Mouse (Mus musculus) bone marrow macrophage, adult 2 months (primary cell): Measurements from ENCODE around the gene Rrbp1. TPM values are rescaled to one million over a fixed set of nuclear protein-coding genes. Genes with fewer than 3 reads are reported as not detected.

Source experiments
- H3K27ac ChIP-seq: 2 replicates; pipeline ENCODE4 v1.5.1; 2012; ENCODE audit warnings: low read depth, low read length; ENCODE audit not compliant: insufficient read depth
- H3K4me1 ChIP-seq: 2 replicates; pipeline ENCODE4 v1.6.1; 2012; ENCODE audit warnings: low read length; ENCODE audit not compliant: control insufficient read depth, insufficient read depth
- H3K4me3 ChIP-seq: 2 replicates; pipeline ENCODE4 v1.5.1; 2012; ENCODE audit warnings: mild to moderate bottlenecking, low read length, moderate library complexity; ENCODE audit not compliant: insufficient read depth
- CTCF ChIP-seq: IDR thresholded peaks from 2 replicates; pipeline ENCODE4 v1.5.1; 2012; ENCODE audit warnings: low read depth, mild to moderate bottlenecking, low read length, moderate library complexity
- POLR2A ChIP-seq: IDR thresholded peaks from 2 replicates; pipeline ENCODE4 v1.6.1; 2012; ENCODE audit warnings: mild to moderate bottlenecking, low read depth, low read length, borderline replicate concordance
- polyA plus RNA-seq: library from polyadenylated mRNA; stranded (reverse); fragments of >200 nt; gene quantifications from 2 replicates; pipeline ENCODE4 v1.2.4, GENCODE M21; 2012; ENCODE audit not compliant: missing spikeins, insufficient read depth, insufficient read length

The Rrbp1 gene
- polyA plus RNA-seq, 1 experiment: 282 TPM

- Histone ChIP-seq H3K27ac (no peak overlapping the region), H3K4me3 (no peak overlapping the region), H3K4me1 (peaks cover 7% of the 10 kb centered on the region; the same call in 1 of the 2 replicates)
- TF ChIP-seq CTCF (no peak), POLR2A (no peak)
Measured at GRCm38 (mm10) chr2:143963318-143963717, 47.7 kb downstream of the Rrbp1 start.

GRCm38 (mm10) chr2:143962192-143962591 is 48.9 kb downstream of the Rrbp1 start:
- no peak overlapping the region for H3K27ac ChIP-seq
- no peak overlapping the region for H3K4me3 ChIP-seq
- H3K4me1 ChIP-seq: peaks cover 7% of the 10 kb centered on the region; the same call in 1 of the 2 replicates
- no peak for TF ChIP-seq CTCF
- TF ChIP-seq POLR2A: no peak

DNA sequence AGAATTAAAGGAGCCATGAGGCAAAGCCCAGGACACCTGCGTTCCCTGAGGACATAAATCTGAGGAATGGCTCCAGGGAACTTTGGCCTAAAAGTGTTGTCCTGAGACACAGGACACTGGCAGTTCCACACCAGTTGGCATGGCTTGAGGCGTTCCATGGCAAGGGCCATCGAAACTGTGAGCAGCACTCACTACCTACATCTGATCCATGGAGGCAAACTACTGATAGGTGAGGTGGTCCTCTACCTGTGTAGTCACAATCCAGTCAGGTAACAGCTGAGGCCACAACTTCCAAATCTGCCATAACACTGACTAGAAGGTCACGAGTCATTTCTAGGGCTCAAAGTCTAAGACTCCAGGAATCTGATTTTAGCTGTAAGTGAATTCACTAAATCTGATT is 55.3 kb downstream of the Rrbp1 start:
- Histone ChIP-seq H3K27ac (no peak overlapping the region), H3K4me1 (no peaks in the 10 kb centered on the region), H3K4me3 (no peak overlapping the region)
- TF ChIP-seq POLR2A: no peak
- TF ChIP-seq CTCF: no peak

DNA sequence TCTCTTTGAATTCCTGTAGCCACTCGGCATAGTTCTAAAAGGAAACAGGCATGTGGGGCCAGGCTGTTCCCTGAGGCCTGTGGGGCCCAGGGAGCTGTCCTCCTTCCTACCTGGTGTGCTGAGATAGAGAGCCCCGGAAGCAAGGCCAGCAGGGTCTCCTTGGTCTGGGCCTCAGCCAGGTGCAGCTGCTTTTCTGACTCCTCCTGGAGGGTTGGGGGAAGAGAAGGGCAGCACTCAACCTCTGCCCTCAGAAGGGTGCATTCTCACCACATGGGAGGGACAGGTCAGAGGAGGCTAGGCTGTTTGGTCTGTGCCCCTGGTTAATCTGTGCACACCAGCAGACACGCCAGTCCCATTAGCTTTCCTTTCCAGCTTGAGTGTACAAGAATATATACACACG is 56.1 kb downstream of the Rrbp1 start:
- Histone ChIP-seq H3K4me1 (no peaks in the 10 kb centered on the region), H3K4me3 (no peak overlapping the region), H3K27ac (no peak overlapping the region)
- TF ChIP-seq CTCF: no peak
- TF ChIP-seq POLR2A: no peak

- TF ChIP-seq CTCF (no peak), POLR2A (no peak)
- no peaks in the 10 kb centered on the region for H3K4me1 ChIP-seq
- H3K27ac ChIP-seq: no peak overlapping the region
- no peak overlapping the region for H3K4me3 ChIP-seq
Measured at GRCm38 (mm10) chr2:143953944-143954343, 57.1 kb downstream of the Rrbp1 start.

GRCm38 (mm10) chr2:143951546-143952315 is 59.3 kb downstream of the Rrbp1 start:
- no peak overlapping the region for H3K27ac ChIP-seq
- TF ChIP-seq POLR2A (no peak), CTCF (no peak)
- H3K4me3 ChIP-seq: no peak overlapping the region
- 0 out of 2 replicates have a peak, but pooled peaks cover 3% of the 10 kb centered on the region for H3K4me1 ChIP-seq

GRCm38 (mm10) chr2:143951028-143951420 is 60.0 kb downstream of the Rrbp1 start:
- TF ChIP-seq CTCF (no peak), POLR2A (no peak)
- H3K27ac ChIP-seq: no peak overlapping the region
- H3K4me1 ChIP-seq: 0 out of 2 replicates have a peak, but pooled peaks cover 3% of the 10 kb centered on the region
- H3K4me3 ChIP-seq: no peak overlapping the region

DNA sequence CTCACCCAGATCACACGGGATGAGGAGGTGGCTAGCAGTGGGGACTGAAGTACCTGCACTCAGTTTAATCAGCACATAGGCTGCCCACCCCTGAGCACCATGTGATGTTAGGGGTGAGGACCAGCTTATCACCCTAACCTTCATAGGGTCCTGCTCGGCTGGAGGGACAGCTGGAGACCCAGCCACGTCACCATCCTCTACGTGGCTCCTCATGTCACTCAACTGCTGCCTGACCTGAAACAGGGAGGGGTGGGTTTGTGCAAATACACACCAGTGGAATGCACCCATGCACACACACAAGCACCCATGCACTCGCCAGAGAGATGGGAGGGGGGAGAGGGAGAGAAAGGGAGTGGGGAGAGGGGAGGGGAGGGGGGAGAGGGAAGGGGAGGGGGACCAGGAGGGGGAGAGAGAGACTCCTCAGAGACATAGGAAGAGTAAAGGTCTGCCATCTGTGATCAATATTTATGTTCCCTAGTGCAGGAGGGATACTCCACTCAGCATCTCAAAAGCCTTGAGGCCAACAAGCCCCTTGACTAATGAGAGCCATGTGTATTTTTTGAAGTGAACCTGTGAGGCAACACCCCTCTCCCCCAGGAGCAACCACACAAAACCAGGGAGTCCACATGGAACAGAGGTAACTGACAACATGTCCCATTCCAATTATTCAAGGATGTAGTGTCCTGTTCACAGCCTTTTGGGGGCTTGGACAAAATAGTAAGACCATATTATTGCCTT is 60.6 kb downstream of the Rrbp1 start:
- Histone ChIP-seq H3K4me1 (0 out of 2 replicates have a peak, but pooled peaks cover 3% of the 10 kb centered on the region), H3K4me3 (no peak overlapping the region), H3K27ac (no peak overlapping the region)
- TF ChIP-seq CTCF (no peak), POLR2A (no peak)

- Histone ChIP-seq H3K4me3 (no peak overlapping the region), H3K27ac (no peak overlapping the region), H3K4me1 (0 out of 2 replicates have a peak, but pooled peaks cover 3% of the 10 kb centered on the region)
- TF ChIP-seq POLR2A (no peak), CTCF (no peak)
Measured at GRCm38 (mm10) chr2:143949217-143949616, 61.8 kb downstream of the Rrbp1 start.

DNA sequence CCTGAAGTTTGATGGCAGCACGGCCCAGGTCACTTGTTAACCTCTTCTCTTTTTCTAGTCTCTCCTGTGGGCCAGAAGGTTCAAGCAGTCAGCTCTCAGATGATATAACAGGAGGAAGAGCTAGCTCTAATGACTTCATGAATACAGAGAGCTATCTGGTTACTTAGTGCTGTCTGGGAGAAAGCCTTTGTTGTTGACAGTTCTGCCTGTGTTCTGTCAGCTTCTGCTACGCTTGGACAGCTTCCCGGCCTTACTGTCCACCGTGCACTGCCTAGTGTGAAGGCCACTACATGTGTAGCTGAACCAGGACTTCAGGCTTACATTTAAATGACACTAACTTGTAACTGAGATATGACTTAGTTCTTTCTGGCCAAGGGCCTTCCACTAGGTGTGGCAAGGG is 62.6 kb downstream of the Rrbp1 start:
- Histone ChIP-seq H3K4me1 (0 out of 2 replicates have a peak, but pooled peaks cover 3% of the 10 kb centered on the region), H3K27ac (no peak overlapping the region), H3K4me3 (no peak overlapping the region)
- TF ChIP-seq CTCF: no peak
- TF ChIP-seq POLR2A: no peak
